Mouse (Mus musculus) heart, postnatal 0 days (tissue): ENCODE results near the gene Tspyl1. TPM values are rescaled to one million over a fixed set of nuclear protein-coding genes. Genes with fewer than 3 reads are reported as not detected.

Source experiments
- ATAC-seq: fragments of 200-750 bp; cut with Nextera tagmentation; 2 replicates; pipeline ENCODE4 v1.8.0; 2017; ENCODE audit warnings: low read depth, moderate number of reproducible peaks, moderate library complexity; ENCODE audit not compliant: insufficient read depth
- DNase-seq: peaks from one replicate; pipeline ENCODE4 v3.0.0-alpha.2; 2016; ENCODE audit warnings: low spot score
- H3K27ac ChIP-seq: fragments of 300-500 bp; sonication (generic); 2 replicates; pipeline ENCODE4 v1.5.1; 2014; ENCODE audit warnings: low read depth, mild to moderate bottlenecking
- H3K27me3 ChIP-seq: fragments of 300-500 bp; sonication (generic); 2 replicates; pipeline ENCODE4 v1.6.1; 2014; ENCODE audit warnings: low read length, mixed read lengths; ENCODE audit not compliant: control insufficient read depth, insufficient read depth
- H3K36me3 ChIP-seq: fragments of 300-500 bp; sonication (generic); replicated peaks from 2 replicates; pipeline ENCODE4 v1.6.1; 2014; ENCODE audit warnings: low read length, mixed read lengths; ENCODE audit not compliant: control insufficient read depth, insufficient read depth
- H3K4me1 ChIP-seq: fragments of 300-500 bp; sonication (generic); 2 replicates; pipeline ENCODE4 v1.6.1; 2014; ENCODE audit warnings: antibody characterized with exemption; ENCODE audit not compliant: control insufficient read depth, insufficient read depth
- H3K4me2 ChIP-seq: fragments of 300-500 bp; sonication (generic); 2 replicates; pipeline ENCODE4 v1.6.1; 2014; ENCODE audit warnings: low read depth, mild to moderate bottlenecking, low read length, moderate library complexity
- H3K4me3 ChIP-seq: fragments of 300-500 bp; sonication (generic); 2 replicates; pipeline ENCODE4 v1.5.1; 2014; ENCODE audit warnings: low read depth, low read length
- H3K9ac ChIP-seq: fragments of 300-500 bp; sonication (generic); replicated peaks from 2 replicates; pipeline ENCODE4 v1.6.1; 2014; ENCODE audit warnings: low read depth, low read length, mixed read lengths
- H3K9me3 ChIP-seq: fragments of 300-500 bp; sonication (generic); replicated peaks from 2 replicates; pipeline ENCODE4 v1.6.1; 2016; ENCODE audit warnings: low read length; ENCODE audit not compliant: control insufficient read depth
- CTCF ChIP-seq: IDR thresholded peaks from 2 replicates; pipeline ENCODE4 v1.5.1; 2016; ENCODE audit warnings: antibody characterized with exemption, control low read depth, low read depth
- EP300 ChIP-seq: IDR thresholded peaks from 2 replicates; pipeline ENCODE4 v1.6.1; 2016; ENCODE audit warnings: antibody characterized with exemption, low read depth
- WGBS: fragments of 180-500 bp; shearing (Covaris S2); extraction: QIAGEN DNeasy Blood & Tissue Kit; methylation state at CpG from one replicate; pipeline ENCODE4 v1.1.7; 2014; 5-methylcytosine and 5-hydroxymethylcytosine counted together
- polyA plus RNA-seq: library from polyadenylated mRNA; unstranded; fragments of >200 nt; fragmentation: Nextera tagmentation; extraction: Ambion mirVana; gene quantifications from 2 replicates; pipeline ENCODE4 v1.2.1, GENCODE M21; 2015
- total RNA-seq: library from RNA; depleted of rRNA; stranded (reverse); fragments of >200 nt; gene quantifications from 2 replicates; pipeline ENCODE4 v1.2.3, GENCODE M21; 2014; ENCODE audit warnings: low replicate concordance

Gene Tspyl1
- total and polyA plus RNA-seq, 2 experiments from 2014 or later: 56.3 to 61.2 TPM

- Histone ChIP-seq H3K4me3 (peak overlapping the region; percentile 89), H3K4me1 (peaks cover 21% of the 10 kb centered on the region), H3K9ac (peak overlapping the region; percentile 93), H3K27ac (peak overlapping the region; percentile 88), H3K9me3 (no peaks in the 10 kb centered on the region), H3K4me2 (peak overlapping the region; percentile 69), H3K36me3 (peaks cover 5% of the 10 kb centered on the region; the same call in 1 of the 2 replicates), H3K27me3 (no peaks in the 10 kb centered on the region)
- WGBS: 3% methylated on average over 46 of the region's 47 CpGs
- TF ChIP-seq CTCF (no peak), EP300 (no peak)
- DNase-seq (no peak), ATAC-seq (peak; percentile 31)
Measured at GRCm38 (mm10) chr10:34282420-34283238, 639 bp downstream of the Tspyl1 start.

- H3K9me3 ChIP-seq: no peaks in the 10 kb centered on the region
- H3K27ac ChIP-seq: no peak overlapping the region; the same call in 1 of the 2 replicates
Measured at GRCm38 (mm10) chr10:34296911-34297298, 14.9 kb downstream of the Tspyl1 start.

GRCm38 (mm10) chr10:34297299-34297979 is 15.4 kb downstream of the Tspyl1 start, which contains the start of gene Tspyl4:
Gene Tspyl4, plus strand, starts transcription at chr10:34297442.
- no peaks in the 10 kb centered on the region for H3K36me3 ChIP-seq
- peak within 1 kb of the TSS; percentile 68 for H3K27ac ChIP-seq
- no peak for TF ChIP-seq CTCF
- no peak for TF ChIP-seq EP300
- DNase-seq: peak; percentile 97
- peak within 1 kb of the TSS; percentile 83 for H3K4me3 ChIP-seq
- H3K9me3 ChIP-seq: no peaks in the 10 kb centered on the region
- H3K4me2 ChIP-seq: peak within 1 kb of the TSS; percentile 93
- peaks cover 27% of the 10 kb centered on the region for H3K4me1 ChIP-seq
- under 1% methylated on average over 38 of the region's 38 CpGs for WGBS
- peak within 1 kb of the TSS; percentile 78 for H3K9ac ChIP-seq
- peak; percentile 95 for ATAC-seq
- H3K27me3 ChIP-seq: no peaks in the 10 kb centered on the region

More at GRCm38 (mm10) chr10:34296911-34297298, 14.9 kb downstream of the Tspyl1 start:
- Histone ChIP-seq H3K4me3 (peak overlapping the region; percentile 83), H3K4me2 (peak overlapping the region; percentile 93), H3K36me3 (no peaks in the 10 kb centered on the region), H3K9ac (peak overlapping the region; percentile 48), H3K27me3 (no peaks in the 10 kb centered on the region), H3K4me1 (peaks cover 27% of the 10 kb centered on the region)
- DNase-seq: no peak
- 5% methylated on average over 13 of the region's 13 CpGs for WGBS
- no peak for ATAC-seq
- TF ChIP-seq CTCF (no peak), EP300 (no peak)

- H3K9ac ChIP-seq: peak overlapping the region; percentile 78
- peak overlapping the region; percentile 93 for H3K4me2 ChIP-seq
- H3K4me1 ChIP-seq: peaks cover 27% of the 10 kb centered on the region
- H3K27ac ChIP-seq: peak overlapping the region; percentile 68; the same call in 1 of the 2 replicates
- H3K9me3 ChIP-seq: no peaks in the 10 kb centered on the region
- no peaks in the 10 kb centered on the region for H3K27me3 ChIP-seq
- H3K4me3 ChIP-seq: peak overlapping the region; percentile 83
- H3K36me3 ChIP-seq: no peaks in the 10 kb centered on the region
- ATAC-seq: no peak
- 46% methylated on average over 25 of the region's 25 CpGs for WGBS
- DNase-seq: no peak
- TF ChIP-seq CTCF (no peak), EP300 (no peak)
Measured at GRCm38 (mm10) chr10:34297980-34298753, 16.2 kb downstream of the Tspyl1 start.

GRCm38 (mm10) chr10:34300368-34300767 is 18.4 kb downstream of the Tspyl1 start:
- peak overlapping the region; percentile 46 for H3K9ac ChIP-seq
- DNase-seq: no peak
- H3K9me3 ChIP-seq: no peaks in the 10 kb centered on the region
- 23% methylated on average over 5 of the region's 5 CpGs for WGBS
- TF ChIP-seq CTCF: no peak
- TF ChIP-seq EP300: no peak
- peak overlapping the region; percentile 40 for H3K27ac ChIP-seq
- H3K27me3 ChIP-seq: no peaks in the 10 kb centered on the region
- no peak for ATAC-seq
- peak overlapping the region; percentile 36 for H3K4me3 ChIP-seq
- no peaks in the 10 kb centered on the region for H3K36me3 ChIP-seq
- H3K4me2 ChIP-seq: peak overlapping the region; percentile 93
- H3K4me1 ChIP-seq: peaks cover 27% of the 10 kb centered on the region
